ENCODE assay signal across 13 mouse cellular contexts in genomic region chr14:32268999-32269398, GRCm38 (mm10).
"Had no signal": no experiment of that assay in that cellular context is flagged by ENCODE, and none has a peak within 500 bp of the region (broad histone marks: within the 10 kb centered on the region; RNA-seq: fewer than 3 reads in every experiment).

No protein-coding gene starts in this region.

- DNase-seq: lung, embryonic 14.5 days; lung, postnatal 10 days; lung, postnatal 4 days; right cerebral cortex, postnatal 25 days; spleen, adult 18-20 months; thymus, adult 18-20 months; thymus, postnatal 14 days; thymus, postnatal 36 days had no signal

- H3K27ac ChIP-seq: midbrain, embryonic 10.5 days; midbrain, embryonic 12.5 days; neural tube, embryonic 13.5 days; neural tube, embryonic 15.5 days had no signal

- H3K4me3 ChIP-seq: midbrain, embryonic 10.5 days; midbrain, embryonic 12.5 days; myocyte; neural tube, embryonic 13.5 days; neural tube, embryonic 15.5 days had no signal

- H3K4me1 ChIP-seq: midbrain, embryonic 10.5 days; midbrain, embryonic 12.5 days; neural tube, embryonic 13.5 days; neural tube, embryonic 15.5 days had no signal

- H3K27me3 ChIP-seq: midbrain, embryonic 12.5 days; neural tube, embryonic 13.5 days; neural tube, embryonic 15.5 days had no signal
